Mouse (Mus musculus): ENCODE measurements around the gene AW822073.
"Not testable (repeated sequence)": the region's sequence is repeated elsewhere in the genome, so short reads cannot be mapped to it uniquely, and the experiment has no call there.

The AW822073 gene

GRCm38 (mm10) chr10:58224827-58225785, at the start of gene AW822073:
Gene AW822073, minus strand, starts transcription at chr10:58224930.
- not testable (repeated sequence) for DNase-seq (ENCODE audit: low spot score)

- DNase-seq (ENCODE audit: low spot score), result no peak
Measured at GRCm38 (mm10) chr10:58258466-58258865, 33.7 kb upstream of the AW822073 start.

GRCm38 (mm10) chr10:58255954-58256353, 31.2 kb upstream of the AW822073 start:
- DNase-seq (ENCODE audit: low spot score), result no peak

- peak; percentile 96 for DNase-seq (ENCODE audit: low spot score)
Measured at GRCm38 (mm10) chr10:58255213-58255892, 30.6 kb upstream of the AW822073 start, which contains the start of gene Gcc2. Gene Gcc2, plus strand, starts transcription at chr10:58255497.

GRCm38 (mm10) chr10:58254635-58255175, 30.0 kb upstream of the AW822073 start:
- no peak for DNase-seq (ENCODE audit: low spot score)

- DNase-seq (ENCODE audit: low spot score), result no peak
Measured at GRCm38 (mm10) chr10:58249535-58249934, 24.8 kb upstream of the AW822073 start.

GRCm38 (mm10) chr10:58238984-58239740, 14.4 kb upstream of the AW822073 start:
- peak; percentile 55 for DNase-seq (ENCODE audit: low spot score)

GRCm38 (mm10) chr10:58236613-58237012, 11.9 kb upstream of the AW822073 start, which contains the start of gene Gm4981:
Gene Gm4981, minus strand, starts transcription at chr10:58236701.
- no peak for DNase-seq (ENCODE audit: low spot score)

- DNase-seq (ENCODE audit: low spot score), result not testable (repeated sequence)
Measured at GRCm38 (mm10) chr10:58234985-58235384, 10.3 kb upstream of the AW822073 start.

- DNase-seq (ENCODE audit: low spot score), result not testable (repeated sequence)
Measured at GRCm38 (mm10) chr10:58233740-58234121, 9.0 kb upstream of the AW822073 start.

- DNase-seq (ENCODE audit: low spot score), result not testable (repeated sequence)
Measured at GRCm38 (mm10) chr10:58233054-58233739, 8.5 kb upstream of the AW822073 start.

GRCm38 (mm10) chr10:58232641-58232969, 7.9 kb upstream of the AW822073 start, which contains the start of gene Duxf3:
Gene Duxf3, minus strand, starts transcription at chr10:58232675.
- DNase-seq (ENCODE audit: low spot score), result not testable (repeated sequence)

- peak; percentile 65 for DNase-seq (ENCODE audit: low spot score)
Measured at GRCm38 (mm10) chr10:58231779-58232640, 7.3 kb upstream of the AW822073 start.

GRCm38 (mm10) chr10:58231088-58231487, 6.4 kb upstream of the AW822073 start:
- DNase-seq (ENCODE audit: low spot score), result not testable (repeated sequence)

GRCm38 (mm10) chr10:58230021-58230420, 5.3 kb upstream of the AW822073 start:
- not testable (repeated sequence) for DNase-seq (ENCODE audit: low spot score)

GRCm38 (mm10) chr10:58227798-58228197, 3.1 kb upstream of the AW822073 start:
- DNase-seq (ENCODE audit: low spot score), result not testable (repeated sequence)

- DNase-seq (ENCODE audit: low spot score), result not testable (repeated sequence)
Measured at GRCm38 (mm10) chr10:58226357-58226756, 1.6 kb upstream of the AW822073 start.

GRCm38 (mm10) chr10:58223972-58224805, 541 bp downstream of the AW822073 start:
- peak; percentile 57 for DNase-seq (ENCODE audit: low spot score)

GRCm38 (mm10) chr10:58223161-58223560, 1.6 kb downstream of the AW822073 start:
- not testable (repeated sequence) for DNase-seq (ENCODE audit: low spot score)

Measured in T-cell, adult 2 months (primary cell).